Mouse (Mus musculus): ENCODE results near the gene Setd1a.
"Not testable (repeated sequence)": the region's sequence is repeated elsewhere in the genome, so short reads cannot be mapped to it uniquely, and the experiment has no call there.

The Setd1a gene

GRCm38 (mm10) chr7:127822494-127822893 is 46.0 kb downstream of the Setd1a start:
- in situ Hi-C loops (cut with MboI; ENCODE audit: unreplicated experiment in 2 of 2) = no loop called here

DNA sequence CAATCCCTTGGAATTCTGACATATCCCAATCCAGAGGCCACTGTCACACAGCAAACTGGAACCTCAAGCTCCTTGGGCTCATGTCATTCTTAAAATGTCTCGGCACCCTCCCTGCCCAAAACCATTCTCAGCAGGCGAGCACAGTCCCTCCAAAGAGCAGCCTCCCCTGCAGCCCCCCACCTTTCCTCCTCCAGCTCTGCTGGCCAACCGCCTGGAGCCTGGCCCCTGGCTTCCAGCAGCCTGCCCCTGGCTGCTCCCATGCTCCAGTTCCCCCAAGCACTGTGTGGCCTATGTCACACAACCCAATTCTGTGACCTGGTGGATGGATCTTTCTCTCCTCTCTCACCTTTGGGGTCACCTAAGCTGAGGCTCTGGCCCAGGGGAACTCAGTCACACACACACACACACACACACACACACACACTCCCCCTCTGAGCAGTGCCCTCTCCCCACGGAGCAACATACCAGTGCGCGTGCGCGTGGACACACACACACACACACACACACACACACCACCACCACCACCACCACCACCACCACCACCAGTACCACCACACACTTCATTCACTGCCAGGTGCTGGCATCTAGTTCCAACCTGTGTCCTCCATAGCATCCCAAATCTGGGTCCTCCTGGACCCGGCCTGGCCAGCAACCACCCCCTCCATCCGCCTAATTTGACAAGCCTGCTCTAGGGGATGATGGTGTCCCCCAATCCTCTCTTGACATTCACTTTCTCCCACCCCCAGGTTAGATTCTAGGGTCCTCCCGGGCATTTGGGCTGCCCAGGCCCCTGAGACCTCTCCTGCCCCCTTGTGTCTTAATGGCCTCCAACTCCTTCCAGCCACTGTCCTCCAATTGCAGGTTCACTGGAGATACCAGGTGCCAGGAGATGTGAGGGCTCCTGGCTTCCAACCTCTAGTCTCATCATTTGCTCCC is 47.0 kb downstream of the Setd1a start:
- in situ Hi-C loops (cut with MboI; ENCODE audit: unreplicated experiment in 2 of 2) = no loop called here

- in situ Hi-C loops (cut with MboI; ENCODE audit: unreplicated experiment in 2 of 2) = no loop called here
These were observed 47.9 kb downstream of the Setd1a start, which contains the start of the genes Stx4a and Stx1b for GRCm38 (mm10) chr7:127824176-127824871. Stx4a (plus strand) TSS chr7:127824294. Stx1b (minus strand) TSS chr7:127824549.

GRCm38 (mm10) chr7:127835550-127835949 is 59.1 kb downstream of the Setd1a start:
- in situ Hi-C loops (cut with MboI; ENCODE audit: unreplicated experiment in 2 of 2) = no loop called here

DNA sequence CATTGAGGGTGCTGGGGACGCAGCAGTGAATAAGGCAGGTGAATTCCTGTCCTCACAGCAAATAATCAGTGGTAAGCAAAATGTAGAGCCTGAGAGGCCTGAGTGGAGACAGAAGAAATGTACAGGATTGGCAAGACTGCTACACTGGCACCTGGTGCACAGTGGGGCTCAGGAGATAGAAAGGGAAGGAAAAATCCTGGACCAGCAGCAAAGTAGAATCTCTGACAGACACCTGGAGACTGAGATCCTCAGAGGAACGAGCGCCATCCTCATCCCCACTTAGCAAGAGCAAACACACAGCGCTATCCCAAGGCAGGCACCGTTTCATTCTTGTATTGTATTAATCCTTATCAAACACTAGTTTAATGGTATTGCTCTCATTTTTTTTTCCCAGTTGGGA is 61.0 kb downstream of the Setd1a start:
- in situ Hi-C loops (cut with MboI; ENCODE audit: unreplicated experiment in 2 of 2) = no loop called here

DNA sequence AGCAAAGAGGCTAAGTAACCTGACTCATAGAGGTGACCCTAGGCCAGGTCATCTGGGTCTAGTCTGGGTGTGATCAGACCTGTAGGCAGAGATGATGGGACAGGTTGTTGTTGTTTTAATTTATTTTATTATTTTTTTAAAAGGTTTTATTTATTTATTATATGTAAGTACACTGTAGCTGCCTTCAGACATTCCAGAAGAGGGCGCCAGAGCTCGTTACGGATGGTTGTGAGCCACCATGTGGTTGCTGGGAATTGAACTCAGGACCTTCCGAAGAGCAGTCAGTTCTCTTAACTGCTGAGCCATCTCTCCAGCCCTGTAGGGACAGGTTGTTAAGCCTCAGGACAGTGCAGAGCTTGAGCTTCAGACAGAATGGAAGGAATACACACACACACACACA is 61.4 kb downstream of the Setd1a start:
- in situ Hi-C loops (cut with MboI; ENCODE audit: unreplicated experiment in 2 of 2) = not testable (repeated sequence)

- in situ Hi-C loops (cut with MboI; ENCODE audit: unreplicated experiment in 2 of 2) = not testable (repeated sequence)
These were observed 63.6 kb downstream of the Setd1a start for GRCm38 (mm10) chr7:127840031-127840430.

DNA sequence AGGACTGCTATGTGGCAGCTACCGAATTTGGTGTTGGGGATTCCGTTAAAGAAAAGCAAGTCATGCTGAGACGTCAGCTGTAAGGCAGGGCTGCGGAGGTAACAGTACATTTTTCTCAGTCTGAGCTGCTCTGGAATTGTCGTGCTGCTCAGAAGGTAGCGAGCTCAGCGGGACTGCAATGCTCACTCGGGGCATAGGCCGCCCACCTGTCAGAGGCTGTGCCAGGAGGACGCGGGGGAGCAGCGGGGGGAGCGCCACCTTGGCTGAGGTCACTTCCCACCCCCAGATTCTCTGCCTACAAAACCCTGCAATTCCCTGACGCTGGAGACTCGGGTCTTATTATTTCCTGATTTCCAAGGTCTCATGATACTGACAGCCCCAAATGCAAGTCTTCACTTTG is 64.4 kb downstream of the Setd1a start:
- in situ Hi-C loops (cut with MboI; ENCODE audit: unreplicated experiment in 2 of 2) = no loop called here

DNA sequence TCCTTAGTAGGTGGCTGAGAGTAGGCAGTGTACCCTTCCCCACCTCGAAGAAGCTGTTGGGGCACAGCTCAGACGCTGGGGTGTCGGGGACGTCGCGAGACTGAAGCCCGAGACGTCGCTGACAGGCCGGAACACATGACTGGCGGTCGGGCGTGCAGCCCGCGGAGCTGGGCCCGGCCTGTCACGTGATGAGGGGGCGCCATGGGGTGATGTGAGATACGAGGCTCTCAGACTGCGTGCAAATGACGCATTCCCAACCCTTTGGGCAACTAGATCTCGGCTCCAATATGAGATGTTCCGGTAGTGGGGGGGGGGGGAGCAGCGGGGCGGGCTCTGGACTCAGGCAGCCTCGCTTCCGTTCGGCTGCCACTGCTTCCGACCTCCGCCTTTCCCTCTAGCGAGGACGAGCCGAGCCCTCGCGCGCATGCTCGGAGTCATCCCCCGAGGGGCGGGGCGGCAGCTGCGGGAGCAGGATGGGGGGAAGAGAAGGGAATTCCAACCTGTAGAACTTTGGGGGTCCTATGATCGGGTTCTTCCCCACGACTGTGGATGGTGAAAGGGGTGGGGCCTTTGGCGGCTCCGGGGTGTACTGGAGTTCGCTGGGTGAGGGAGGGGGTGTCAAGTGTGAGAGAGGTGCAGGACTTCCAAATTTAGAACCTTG is 65.0 kb downstream of the Setd1a start:
- in situ Hi-C loops (cut with MboI; ENCODE audit: unreplicated experiment in 2 of 2) = no loop called here

GRCm38 (mm10) chr7:127842001-127842718 is 65.7 kb downstream of the Setd1a start:
- in situ Hi-C loops (cut with MboI; ENCODE audit: unreplicated experiment in 2 of 2) = no loop called here

Data from v-Abl transformed pro-B cells (cell line).